8 mouse cellular contexts compared by ENCODE assay signal in genomic region chr9:68653211-68654038, GRCm38 (mm10). TPM values are rescaled to one million over a fixed set of nuclear protein-coding genes. Genes with fewer than 3 reads are reported as not detected.
DNase-seq lines count a peak whose midpoint lies in the region; ATAC-seq lines count a peak whose summit lies in the region.

Gene Rora, plus strand, starts transcription at chr9:68653786.

- peak; percentile 84 for ATAC-seq in hindbrain, embryonic 13.5 days (ENCODE audit: low FRiP score)

- peak within 1 kb of the TSS; percentile 87 for H3K9ac ChIP-seq in hindbrain, embryonic 13.5 days

- H3K4me1 ChIP-seq in hindbrain, embryonic 13.5 days (replicated peaks) = peaks cover 41% of the 10 kb centered on the region

- H3K4me2 ChIP-seq in hindbrain, embryonic 13.5 days = peak within 1 kb of the TSS; percentile 73

- DNase-seq in adrenal gland, adult 18-20 months (ENCODE audit: low spot score in 2 of 2) = peak; percentile 53 to 74
- peak; percentile 70 to 79 for DNase-seq in cerebellum, postnatal 36 days
- peak; percentile 47 for DNase-seq in gastrocnemius, adult 18-20 months (ENCODE audit: low spot score)
- peak; percentile 59 to 70 for DNase-seq in layer of hippocampus, postnatal 36 days
- peak; percentile 76 for DNase-seq in lung, postnatal 10 days
- DNase-seq in right cerebral cortex, postnatal 14 days = peak; percentile 69
- DNase-seq in T-cell, adult 2 months (ENCODE audit: low spot score) = no peak

- WGBS in hindbrain, embryonic 13.5 days = under 1% methylated on average over 58 of the region's 72 CpGs

- 0 out of 2 replicates have a peak, but pooled peaks cover 7% of the 10 kb centered on the region for H3K27me3 ChIP-seq in hindbrain, embryonic 13.5 days

- H3K36me3 ChIP-seq in hindbrain, embryonic 13.5 days = no peaks in the 10 kb centered on the region

- H3K9me3 ChIP-seq in hindbrain, embryonic 13.5 days = no peaks in the 10 kb centered on the region

- peak within 1 kb of the TSS; percentile 98 for H3K27ac ChIP-seq in hindbrain, embryonic 13.5 days

- H3K4me3 ChIP-seq in hindbrain, embryonic 13.5 days = peak within 1 kb of the TSS; percentile 83

RNA-seq across cellular contexts. Expression of gene Rora, which starts in this region (rescaled TPM):
- 10 to 100 TPM; 36.7 to 99.2 TPM for total RNA-seq in adrenal gland, adult 18-20 months (2021)
- 10 to 100 TPM; 73.5 to 85.0 TPM for total RNA-seq in gastrocnemius, adult 18-20 months (2021)
- 18.1 and 25.0 TPM in 2 replicates for polyA plus RNA-seq in hindbrain, embryonic 13.5 days (2015; fragmentation: Nextera tagmentation; extraction: Ambion mirVana)
- 10 to 100 TPM; 30.2 to 35.3 TPM for total RNA-seq in layer of hippocampus, postnatal 36 days (2021)
